Mouse (Mus musculus): ENCODE results near the gene Fam240b.

DNA sequence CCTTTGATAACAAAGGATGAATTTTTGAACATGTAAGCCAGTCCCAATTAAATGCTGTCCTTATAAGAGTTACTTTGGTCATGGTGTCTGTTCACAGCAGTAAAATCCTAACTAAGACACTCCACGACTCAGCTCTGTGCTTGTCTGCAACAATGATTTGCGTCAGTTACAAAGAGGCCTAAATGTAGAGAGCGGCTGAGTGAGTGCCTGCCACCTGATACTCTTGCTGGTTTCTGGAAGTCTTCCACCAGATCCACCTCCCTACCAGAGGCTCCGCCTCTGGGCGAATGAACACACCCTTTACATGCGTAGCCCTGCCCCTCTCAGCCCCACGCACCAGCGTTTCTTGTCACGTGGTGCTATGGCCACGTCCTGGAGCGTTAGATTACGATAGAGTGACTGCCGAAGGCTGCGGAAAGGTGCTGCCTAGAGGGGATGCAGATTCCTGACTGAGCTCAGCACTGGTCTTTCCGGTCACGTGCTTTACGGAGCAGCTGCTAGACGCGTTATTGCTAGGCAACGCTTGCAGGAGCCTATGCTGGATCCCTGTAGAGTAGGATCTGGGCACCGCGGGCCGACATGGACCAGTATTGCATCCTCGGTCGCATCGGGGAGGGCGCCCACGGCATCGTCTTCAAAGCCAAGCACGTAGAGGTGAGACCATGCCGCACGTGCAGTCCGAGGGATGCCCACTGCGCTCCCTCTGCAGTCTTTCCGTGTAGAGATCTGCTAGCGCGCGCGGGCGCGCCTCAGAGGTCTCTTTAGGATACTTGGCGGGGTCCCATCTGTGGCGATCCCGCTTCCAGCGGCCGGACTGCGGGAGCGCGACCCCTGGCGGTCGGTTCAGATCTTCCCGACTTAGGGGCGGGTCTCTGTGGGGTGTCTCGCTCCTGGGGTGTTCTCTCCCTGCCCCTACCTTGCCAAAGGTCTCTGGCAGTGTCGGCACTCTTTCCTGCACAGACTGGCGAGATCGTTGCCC, 65.3 kb downstream of the Fam240b start, which contains the start of gene Cdk20:
- peak; percentile 77 for TF ChIP-seq CTCF (IDR thresholded peaks at IDR 0.05; ENCODE audit: borderline replicate concordance, extremely low read depth, insufficient read depth, insufficient read length)
- peak; percentile 40; the same call in 1 of the 2 replicates for TF ChIP-seq POLR2A (IDR thresholded peaks at IDR 0.05; ENCODE audit: borderline replicate concordance, extremely low read depth, insufficient read depth, insufficient read length, poor library complexity, severe bottlenecking)
